Mouse (Mus musculus) embryonic facial prominence, embryonic 15.5 days (tissue): ENCODE data around the gene Arhgef1. TPM values are rescaled to one million over a fixed set of nuclear protein-coding genes. Genes with fewer than 3 reads are reported as not detected.

Experiments used
- ATAC-seq: fragments of 200-750 bp; cut with Nextera tagmentation; 2 replicates; pipeline ENCODE4 v1.8.0; 2017; ENCODE audit warnings: low read depth, moderate TSS enrichment; ENCODE audit not compliant: insufficient number of reproducible peaks, low FRiP score, low TSS enrichment
- H3K27ac ChIP-seq: fragments of 300-500 bp; sonication (generic); replicated peaks from 2 replicates; pipeline ENCODE4 v1.5.1; 2015; ENCODE audit warnings: mild to moderate bottlenecking, inconsistent platforms
- H3K27me3 ChIP-seq: fragments of 300-500 bp; sonication (generic); 2 replicates; pipeline ENCODE4 v1.6.1; 2015; ENCODE audit warnings: inconsistent platforms
- H3K36me3 ChIP-seq: fragments of 300-500 bp; sonication (generic); 2 replicates; pipeline ENCODE4 v1.6.1; 2015; ENCODE audit warnings: mild to moderate bottlenecking, inconsistent platforms
- H3K4me1 ChIP-seq: fragments of 300-500 bp; sonication (generic); 2 replicates; pipeline ENCODE4 v1.6.1; 2015; ENCODE audit warnings: inconsistent platforms
- H3K4me2 ChIP-seq: fragments of 300-500 bp; sonication (generic); replicated peaks from 2 replicates; pipeline ENCODE4 v1.6.1; 2015; ENCODE audit warnings: mild to moderate bottlenecking, inconsistent platforms
- H3K4me3 ChIP-seq: fragments of 300-500 bp; sonication (generic); replicated peaks from 2 replicates; pipeline ENCODE4 v1.5.1; 2015; ENCODE audit warnings: mild to moderate bottlenecking, inconsistent platforms
- H3K9ac ChIP-seq: fragments of 300-500 bp; sonication (generic); 2 replicates; pipeline ENCODE4 v1.6.1; 2015; ENCODE audit warnings: inconsistent platforms
- H3K9me3 ChIP-seq: fragments of 300-500 bp; sonication (generic); replicated peaks from 2 replicates; pipeline ENCODE4 v1.6.1; 2016; ENCODE audit warnings: inconsistent platforms
- WGBS: fragments of 180-500 bp; shearing (Covaris S2); methylation state at CpG from one replicate; pipeline ENCODE4 v1.1.7; 2015; 5-methylcytosine and 5-hydroxymethylcytosine counted together
- polyA plus RNA-seq: library from polyadenylated mRNA; unstranded; fragments of >200 nt; fragmentation: Nextera tagmentation; extraction: Ambion mirVana; gene quantifications from 2 replicates; pipeline ENCODE4 v1.2.1, GENCODE M21; 2015

The Arhgef1 gene
- polyA plus RNA-seq, 1 experiment from 2014 or later, result 126 TPM

DNA sequence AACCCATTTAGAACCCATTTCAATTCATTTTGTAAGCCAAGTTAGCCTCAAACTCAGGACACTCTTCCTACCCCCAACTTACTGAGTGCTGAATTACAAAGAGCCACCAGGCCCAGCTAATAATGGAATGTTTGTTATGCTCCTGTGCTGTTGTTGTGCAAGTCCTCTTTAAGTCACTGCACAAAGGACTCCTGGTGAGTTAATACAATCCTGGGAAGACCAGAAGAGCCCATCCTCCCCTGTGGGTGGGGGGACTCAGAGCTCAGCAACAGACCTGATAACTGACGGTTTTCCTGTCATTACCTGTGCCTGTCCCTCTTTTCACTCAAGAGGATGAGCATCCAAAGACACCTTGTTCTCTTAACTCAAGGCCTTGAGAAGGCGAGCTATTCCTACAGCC lies 23.1 kb upstream of the Arhgef1 start:
- WGBS, result 37% methylated on average over 2 of the region's 2 CpGs
- Histone ChIP-seq H3K9ac (no peak overlapping the region), H3K27ac (no peak overlapping the region)

DNA sequence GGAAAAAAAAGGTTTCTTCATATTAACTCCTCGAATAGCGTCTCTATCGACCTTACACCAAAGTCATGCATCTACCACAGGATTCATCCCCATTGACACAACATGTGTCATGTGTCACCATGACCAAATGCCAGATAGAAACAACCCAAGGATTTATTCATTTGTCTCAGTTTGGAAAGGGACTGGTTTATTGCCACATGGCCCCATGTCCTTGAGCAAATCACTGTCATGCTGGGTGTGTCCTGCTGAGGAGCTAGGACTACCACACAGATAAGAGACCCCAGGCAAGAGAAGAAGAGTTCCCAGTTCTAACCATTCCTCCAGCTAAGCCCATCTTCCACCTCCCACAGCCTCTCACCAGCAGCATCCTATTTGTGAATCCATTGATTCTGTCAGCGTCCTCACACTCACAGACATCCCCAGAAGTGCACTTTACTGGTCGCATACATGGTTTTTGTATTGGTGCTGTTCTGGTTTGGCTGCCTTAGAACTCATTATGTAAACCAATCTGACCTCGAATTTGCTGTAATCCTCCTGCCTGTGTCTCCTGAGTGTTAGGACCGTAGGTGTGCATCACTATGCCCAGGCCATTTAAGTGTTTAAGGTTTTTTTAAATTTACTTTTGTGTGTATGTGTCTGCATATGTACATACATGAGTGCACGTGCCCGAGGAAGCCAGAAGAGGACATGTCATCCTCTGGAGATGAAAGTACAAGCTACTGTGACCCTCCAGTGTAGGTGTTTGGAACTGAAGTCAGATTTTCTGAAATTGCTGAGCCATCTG lies 20.1 kb upstream of the Arhgef1 start:
- no peak overlapping the region for H3K9ac ChIP-seq
- H3K27me3 ChIP-seq, result no peaks in the 10 kb centered on the region
- WGBS, result 88% methylated on average over 9 of the region's 9 CpGs
- no peak overlapping the region for H3K4me2 ChIP-seq
- peaks cover 24% of the 10 kb centered on the region for H3K4me1 ChIP-seq
- H3K9me3 ChIP-seq, result no peaks in the 10 kb centered on the region
- no peak for ATAC-seq
- H3K36me3 ChIP-seq, result peaks cover 20% of the 10 kb centered on the region
- H3K4me3 ChIP-seq, result no peak overlapping the region
- no peak overlapping the region for H3K27ac ChIP-seq

More for the DNA sequence above, 23.1 kb upstream of the Arhgef1 start:
- Histone ChIP-seq H3K36me3 (no peaks in the 10 kb centered on the region), H3K4me3 (no peak overlapping the region), H3K9me3 (no peaks in the 10 kb centered on the region), H3K27me3 (no peaks in the 10 kb centered on the region), H3K4me1 (no peaks in the 10 kb centered on the region), H3K4me2 (no peak overlapping the region)
- no peak for ATAC-seq

DNA sequence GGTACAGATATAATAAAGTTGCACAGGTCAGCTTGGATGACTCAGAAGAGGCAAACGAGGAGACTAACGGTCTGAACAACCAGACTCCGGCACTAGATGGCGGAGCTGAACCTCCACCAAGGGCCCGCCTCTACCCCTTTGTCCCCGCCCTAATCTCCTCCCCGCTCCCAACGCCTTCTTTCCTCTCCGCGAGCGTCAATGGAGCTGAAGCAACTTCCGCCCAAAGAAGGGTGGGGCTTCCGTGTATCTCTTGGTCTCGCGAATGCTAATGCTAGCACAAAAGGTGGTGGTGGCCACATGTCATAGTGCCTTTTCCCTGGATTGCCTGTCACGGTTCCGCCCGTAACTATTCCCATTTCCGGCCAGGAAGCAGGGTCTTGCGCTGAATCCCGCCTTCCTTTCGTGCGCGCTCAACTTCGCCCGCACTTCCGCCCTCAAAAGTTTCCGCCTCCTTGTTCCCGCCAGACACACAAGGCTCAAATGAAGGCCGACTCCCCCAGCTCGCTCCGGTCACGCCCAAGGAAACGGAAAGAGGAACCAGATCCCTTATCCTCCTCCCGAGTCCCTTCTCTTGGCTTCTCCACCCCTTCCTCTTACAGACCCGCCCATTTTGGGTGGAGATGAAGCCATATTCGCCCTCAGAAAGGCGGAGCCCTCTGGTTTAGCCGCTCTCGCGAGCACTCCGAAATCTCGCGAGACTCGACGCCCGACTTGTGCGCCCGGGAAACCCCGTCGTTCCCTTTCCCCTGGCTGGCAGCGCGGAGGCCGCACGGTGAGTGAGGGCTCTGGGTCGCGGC lies 18.6 kb upstream of the Arhgef1 start, which contains the start of gene Rps19:
Gene Rps19 (plus strand): TSS at position 476 of the 797 bp plus-strand sequence.
- peak within 1 kb of the TSS; percentile 94 for H3K27ac ChIP-seq
- peaks cover 28% of the 10 kb centered on the region for H3K4me1 ChIP-seq
- H3K4me3 ChIP-seq, result peak within 1 kb of the TSS; percentile 99
- H3K9ac ChIP-seq, result peak within 1 kb of the TSS; percentile 100
- H3K27me3 ChIP-seq, result no peaks in the 10 kb centered on the region
- H3K36me3 ChIP-seq, result peaks cover 35% of the 10 kb centered on the region
- under 1% methylated on average over 57 of the region's 57 CpGs for WGBS
- H3K9me3 ChIP-seq, result no peaks in the 10 kb centered on the region
- peak within 1 kb of the TSS; percentile 79 for H3K4me2 ChIP-seq
- peak; percentile 95 for ATAC-seq

DNA sequence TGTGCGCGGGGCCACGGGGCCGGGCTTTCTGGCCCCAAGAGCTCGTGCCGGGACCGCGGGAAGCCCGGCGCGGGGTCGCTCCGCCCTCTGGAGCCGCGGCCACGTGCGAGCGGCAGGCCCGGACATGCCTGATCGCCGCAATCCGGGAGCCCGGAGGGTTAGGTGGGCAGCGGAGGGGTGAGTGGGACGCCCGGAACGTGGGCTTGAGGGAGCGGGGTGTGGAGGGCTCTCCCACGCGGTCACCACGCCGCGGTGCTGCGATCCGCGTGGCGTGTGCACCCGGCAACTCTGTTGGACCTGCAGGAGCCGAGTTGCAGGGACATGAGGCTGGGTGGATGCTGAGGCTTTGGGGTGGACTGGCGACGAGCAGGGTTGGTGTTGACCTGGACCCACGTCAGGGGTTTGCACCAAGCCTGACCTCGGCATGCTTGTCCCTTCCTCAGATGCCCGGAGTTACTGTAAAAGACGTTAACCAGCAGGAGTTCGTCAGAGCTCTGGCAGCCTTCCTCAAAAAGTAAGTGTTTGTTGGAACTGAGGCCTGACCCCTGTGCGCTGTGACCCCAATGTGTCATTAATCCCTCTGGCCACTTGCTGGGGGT lies 17.9 kb upstream of the Arhgef1 start:
- Histone ChIP-seq H3K9ac (peak overlapping the region; percentile 100), H3K4me1 (peaks cover 28% of the 10 kb centered on the region), H3K27me3 (no peaks in the 10 kb centered on the region), H3K4me2 (peak overlapping the region; percentile 79), H3K9me3 (no peaks in the 10 kb centered on the region), H3K27ac (peak overlapping the region; percentile 94), H3K4me3 (peak overlapping the region; percentile 99), H3K36me3 (peaks cover 42% of the 10 kb centered on the region)
- WGBS, result under 1% methylated on average over 47 of the region's 47 CpGs
- no peak for ATAC-seq

DNA sequence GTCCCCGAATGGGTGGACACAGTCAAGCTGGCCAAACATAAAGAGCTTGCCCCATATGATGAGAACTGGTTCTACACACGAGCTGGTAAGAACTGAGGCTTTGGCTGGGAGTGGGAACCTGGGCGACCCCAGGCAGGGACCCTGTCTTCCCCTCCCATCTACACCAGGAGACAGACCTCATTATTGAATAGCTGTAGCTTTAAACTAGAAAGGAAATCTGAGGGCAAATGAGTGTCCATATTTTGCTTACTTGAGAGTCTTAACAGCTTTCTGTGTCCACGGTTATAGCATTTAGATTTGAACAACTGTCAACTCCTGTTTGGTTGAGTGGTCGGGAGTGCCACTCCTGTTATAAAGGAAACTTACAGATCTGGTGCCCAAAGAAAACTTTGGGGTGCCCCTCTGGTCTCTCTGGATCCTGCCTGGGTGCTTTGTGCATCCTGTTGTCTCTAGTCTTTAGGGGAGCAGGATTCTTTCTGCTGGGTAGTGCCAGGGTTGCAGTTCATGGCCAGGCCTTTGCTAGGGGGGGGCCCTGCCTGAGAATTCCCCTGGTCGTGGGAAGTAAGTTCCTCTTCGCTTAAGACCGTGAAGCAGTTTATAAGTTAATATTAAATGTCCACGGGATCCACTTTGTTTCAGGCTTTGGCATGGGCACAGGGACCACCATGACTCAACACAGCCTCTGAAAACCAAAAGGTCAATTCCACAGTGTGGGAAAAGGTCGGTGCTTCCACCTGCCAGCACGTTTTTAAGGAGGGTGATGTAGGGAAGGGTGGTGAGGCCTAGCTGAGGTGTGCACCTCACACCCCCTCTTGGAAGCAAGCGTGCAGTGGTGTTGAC lies 17.0 kb upstream of the Arhgef1 start:
- H3K9me3 ChIP-seq, result no peaks in the 10 kb centered on the region
- peak overlapping the region; percentile 99 for H3K4me3 ChIP-seq
- peaks cover 28% of the 10 kb centered on the region for H3K4me1 ChIP-seq
- ATAC-seq, result no peak
- peak overlapping the region; percentile 100 for H3K9ac ChIP-seq
- 27% methylated on average over 12 of the region's 12 CpGs for WGBS
- no peaks in the 10 kb centered on the region for H3K27me3 ChIP-seq
- H3K27ac ChIP-seq, result peak overlapping the region; percentile 58
- H3K4me2 ChIP-seq, result peak overlapping the region; percentile 79
- H3K36me3 ChIP-seq, result peaks cover 51% of the 10 kb centered on the region

DNA sequence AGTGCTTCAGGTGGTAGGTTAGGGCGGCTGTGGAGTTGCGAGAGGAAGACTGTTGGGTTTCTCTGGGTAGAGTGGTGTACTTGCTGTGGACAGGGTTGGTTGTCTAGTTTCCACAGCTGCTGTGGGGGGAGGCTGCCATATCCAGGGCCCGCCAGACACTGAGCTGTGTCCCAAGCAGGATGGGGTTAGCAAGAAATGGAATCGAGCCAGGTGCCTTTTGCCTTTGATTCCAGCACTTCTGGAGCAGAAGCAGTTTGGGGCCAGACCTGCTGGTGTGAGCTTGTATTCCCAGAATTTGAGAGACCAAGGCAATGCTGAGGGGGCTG lies 16.4 kb upstream of the Arhgef1 start:
- no peak for ATAC-seq
- H3K4me3 ChIP-seq, result peak overlapping the region; percentile 99
- 50% methylated on average over 4 of the region's 4 CpGs for WGBS
- H3K27ac ChIP-seq, result peak overlapping the region; percentile 58
- peaks cover 57% of the 10 kb centered on the region for H3K36me3 ChIP-seq
- peaks cover 28% of the 10 kb centered on the region for H3K4me1 ChIP-seq
- no peaks in the 10 kb centered on the region for H3K27me3 ChIP-seq
- no peaks in the 10 kb centered on the region for H3K9me3 ChIP-seq
- H3K9ac ChIP-seq, result peak overlapping the region; percentile 100
- H3K4me2 ChIP-seq, result peak overlapping the region; percentile 79

DNA sequence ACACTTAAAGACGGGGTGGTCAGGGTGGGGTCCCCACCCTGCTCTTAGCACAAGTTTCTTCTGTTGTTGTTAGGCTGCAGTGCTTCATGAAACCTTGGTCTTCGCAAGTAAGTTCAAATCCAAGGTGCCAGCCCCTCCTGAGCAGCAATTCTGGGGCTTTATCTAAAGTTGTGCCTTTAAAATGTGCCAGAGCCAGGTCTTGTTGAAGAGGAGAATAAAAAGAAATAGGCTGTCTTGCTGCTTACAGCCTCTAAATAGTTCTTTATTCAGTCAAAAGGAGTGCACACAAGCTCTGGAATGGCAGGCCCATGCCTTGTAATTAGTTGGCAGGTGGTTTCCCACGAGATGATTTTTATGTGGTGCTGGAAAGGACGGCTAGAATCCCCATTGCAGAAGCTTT lies 15.6 kb upstream of the Arhgef1 start:
- WGBS, result 66% methylated on average over 4 of the region's 4 CpGs

DNA sequence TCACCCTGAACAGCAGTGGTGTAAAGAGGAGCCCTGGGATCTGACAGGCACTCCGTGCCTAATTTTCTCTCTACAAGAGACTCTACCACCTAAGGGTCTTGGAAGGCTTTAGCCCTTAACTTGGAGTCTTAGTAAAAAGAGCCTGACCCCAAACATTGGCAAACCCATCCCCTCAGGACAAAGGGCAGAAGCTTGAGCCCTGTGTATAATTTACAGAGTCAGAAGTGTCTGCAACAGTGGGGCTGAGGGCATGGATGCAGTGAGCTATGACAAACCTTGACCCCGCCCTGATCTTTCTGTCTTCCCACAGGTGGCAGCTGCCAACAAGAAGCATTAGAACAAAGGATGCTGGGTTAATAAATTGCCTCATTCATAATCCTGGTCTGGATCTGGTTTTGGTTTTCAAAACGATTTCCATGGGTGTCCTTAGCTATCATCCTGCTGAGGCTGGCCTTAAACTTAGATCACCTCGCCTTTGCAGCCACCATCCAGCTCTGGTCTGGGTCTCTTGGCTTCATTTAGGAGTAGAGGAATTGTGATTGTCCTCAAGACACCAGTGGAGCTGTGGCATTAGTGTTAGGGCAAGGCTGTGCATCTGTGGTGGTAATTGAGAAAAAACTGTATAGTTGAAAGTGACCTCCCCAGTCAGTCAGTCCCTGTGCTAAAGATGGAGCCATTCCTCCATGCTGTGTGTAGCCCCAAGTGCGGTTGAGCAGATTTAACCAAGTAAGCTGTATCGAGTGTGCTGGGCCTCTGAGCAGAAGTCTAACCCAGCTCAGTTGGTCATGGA lies 13.1 kb upstream of the Arhgef1 start:
- H3K36me3 ChIP-seq, result peaks cover 57% of the 10 kb centered on the region
- H3K4me2 ChIP-seq, result no peak overlapping the region
- H3K9ac ChIP-seq, result no peak overlapping the region
- H3K4me1 ChIP-seq, result peaks cover 28% of the 10 kb centered on the region
- peak overlapping the region; percentile 48 for H3K27ac ChIP-seq
- no peak for ATAC-seq
- H3K4me3 ChIP-seq, result no peak overlapping the region
- H3K27me3 ChIP-seq, result no peaks in the 10 kb centered on the region
- WGBS, result 74% methylated on average over 6 of the region's 6 CpGs
- H3K9me3 ChIP-seq, result no peaks in the 10 kb centered on the region

More for the DNA sequence above, 15.6 kb upstream of the Arhgef1 start:
- Histone ChIP-seq H3K4me3 (no peak overlapping the region; the same call in 1 of the 2 replicates), H3K9me3 (no peaks in the 10 kb centered on the region), H3K27me3 (no peaks in the 10 kb centered on the region), H3K4me2 (0 out of 2 replicates have a peak overlapping the region, but pooled peaks have one; percentile 79), H3K4me1 (peaks cover 28% of the 10 kb centered on the region), H3K9ac (peak overlapping the region; percentile 100; the same call in 1 of the 2 replicates), H3K36me3 (peaks cover 57% of the 10 kb centered on the region), H3K27ac (peak overlapping the region; percentile 12; the same call in 1 of the 2 replicates)
- no peak for ATAC-seq

DNA sequence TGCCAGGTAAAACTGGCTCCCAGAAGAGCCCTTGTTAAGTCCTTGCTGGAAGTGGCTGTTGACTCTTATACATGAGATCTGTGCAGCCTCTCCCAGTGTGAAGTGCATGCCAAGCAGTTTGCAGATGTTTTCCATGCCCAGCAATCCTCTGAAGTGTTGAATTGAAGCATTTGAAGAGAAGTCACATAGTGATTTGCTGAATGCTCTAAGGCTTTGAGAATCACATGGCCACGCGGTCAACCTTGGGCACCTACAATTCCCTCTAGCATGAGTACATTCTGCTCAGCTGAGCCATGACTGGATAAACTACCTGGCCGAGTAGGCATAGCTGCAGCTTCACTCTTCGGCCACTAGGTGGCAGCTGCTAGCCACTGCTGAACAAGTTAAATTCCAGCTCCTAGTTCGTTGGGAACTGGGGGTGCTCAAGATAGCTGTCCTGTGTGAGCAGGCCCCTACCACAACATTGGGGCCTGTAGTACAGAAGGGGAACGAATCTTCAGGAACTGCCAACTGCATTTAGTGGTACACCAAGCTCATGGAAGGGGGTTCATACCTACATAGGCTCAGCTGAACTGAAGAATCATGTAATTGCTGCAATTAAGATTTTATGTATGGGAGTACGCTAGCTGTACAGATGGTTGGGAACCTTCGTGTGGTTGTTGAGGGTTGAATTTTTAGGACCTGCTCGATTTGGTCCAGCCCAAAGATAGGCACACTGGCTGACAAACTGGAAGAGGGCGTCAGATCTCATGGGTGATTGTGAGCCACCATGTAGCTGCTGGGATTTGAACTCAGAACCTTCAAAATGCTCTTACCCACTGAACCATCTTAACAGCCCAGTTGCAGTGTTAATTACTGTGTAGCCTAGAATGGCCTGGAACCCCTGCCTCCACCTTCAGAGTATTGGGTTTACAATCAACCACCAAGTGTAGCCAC lies 12.2 kb upstream of the Arhgef1 start:
- WGBS, result 26% methylated on average over 10 of the region's 10 CpGs
- peak; percentile 60 for ATAC-seq
- Histone ChIP-seq H3K27ac (peak overlapping the region; percentile 48), H3K27me3 (no peaks in the 10 kb centered on the region), H3K9ac (no peak overlapping the region), H3K4me1 (peaks cover 25% of the 10 kb centered on the region), H3K4me2 (no peak overlapping the region), H3K4me3 (no peak overlapping the region), H3K36me3 (peaks cover 57% of the 10 kb centered on the region), H3K9me3 (no peaks in the 10 kb centered on the region)
